Mouse (Mus musculus) embryonic facial prominence, embryonic 14.5 days (tissue): ENCODE results near the gene Naglu. TPM values are rescaled to one million over a fixed set of nuclear protein-coding genes. Genes with fewer than 3 reads are reported as not detected.
A peak's percentile ranks its signal among the peaks of the same experiment; 100 is the strongest.

Experiments
- ATAC-seq: fragments of 200-750 bp; cut with Nextera tagmentation; 2 replicates; pipeline ENCODE4 v1.8.0; 2017; ENCODE audit warnings: low read depth, moderate number of reproducible peaks, moderate TSS enrichment
- DNase-seq: peaks from one replicate; pipeline ENCODE4 v3.0.0-alpha.2; 2015; ENCODE audit warnings: low spot score
- H3K27ac ChIP-seq: fragments of 300-500 bp; sonication (generic); replicated peaks from 2 replicates; pipeline ENCODE4 v1.5.1; 2014; ENCODE audit warnings: low read depth, mild to moderate bottlenecking, low read length, moderate library complexity
- H3K27me3 ChIP-seq: fragments of 300-500 bp; sonication (generic); replicated peaks from 2 replicates; pipeline ENCODE4 v1.6.1; 2014; ENCODE audit warnings: low read length; ENCODE audit not compliant: control insufficient read depth, insufficient read depth
- H3K36me3 ChIP-seq: fragments of 300-500 bp; sonication (generic); 2 replicates; pipeline ENCODE4 v1.6.1; 2014; ENCODE audit warnings: low read length, mixed read lengths; ENCODE audit not compliant: control insufficient read depth, insufficient read depth
- H3K4me1 ChIP-seq: fragments of 300-500 bp; sonication (generic); 2 replicates; pipeline ENCODE4 v1.6.1; 2014; ENCODE audit warnings: antibody characterized with exemption, low read length; ENCODE audit not compliant: control insufficient read depth, insufficient read depth
- H3K4me2 ChIP-seq: fragments of 300-500 bp; sonication (generic); 2 replicates; pipeline ENCODE4 v1.6.1; 2014; ENCODE audit warnings: low read depth, mild to moderate bottlenecking, low read length, moderate library complexity, mixed read lengths
- H3K4me3 ChIP-seq: fragments of 300-500 bp; sonication (generic); 2 replicates; pipeline ENCODE4 v1.5.1; 2014; ENCODE audit warnings: low read depth, mild to moderate bottlenecking, low read length
- H3K9ac ChIP-seq: fragments of 300-500 bp; sonication (generic); 2 replicates; pipeline ENCODE4 v1.6.1; 2014; ENCODE audit warnings: low read depth, mild to moderate bottlenecking, low read length, moderate library complexity, mixed read lengths
- H3K9me3 ChIP-seq: fragments of 300-500 bp; sonication (generic); 2 replicates; pipeline ENCODE4 v1.6.1; 2016; ENCODE audit warnings: low read length; ENCODE audit not compliant: control insufficient read depth
- WGBS: fragments of 180-500 bp; shearing (Covaris S2); extraction: QIAGEN DNeasy Blood & Tissue Kit; methylation state at CpG from one replicate; pipeline ENCODE4 v1.1.7; 2014; 5-methylcytosine and 5-hydroxymethylcytosine counted together
- polyA plus RNA-seq: library from polyadenylated mRNA; unstranded; fragments of >200 nt; fragmentation: Nextera tagmentation; extraction: Ambion mirVana; gene quantifications from 2 replicates; pipeline ENCODE4 v1.2.1, GENCODE M21; 2014

The Naglu gene
- 13.9 and 14.4 TPM in 2 replicates for polyA plus RNA-seq

DNA sequence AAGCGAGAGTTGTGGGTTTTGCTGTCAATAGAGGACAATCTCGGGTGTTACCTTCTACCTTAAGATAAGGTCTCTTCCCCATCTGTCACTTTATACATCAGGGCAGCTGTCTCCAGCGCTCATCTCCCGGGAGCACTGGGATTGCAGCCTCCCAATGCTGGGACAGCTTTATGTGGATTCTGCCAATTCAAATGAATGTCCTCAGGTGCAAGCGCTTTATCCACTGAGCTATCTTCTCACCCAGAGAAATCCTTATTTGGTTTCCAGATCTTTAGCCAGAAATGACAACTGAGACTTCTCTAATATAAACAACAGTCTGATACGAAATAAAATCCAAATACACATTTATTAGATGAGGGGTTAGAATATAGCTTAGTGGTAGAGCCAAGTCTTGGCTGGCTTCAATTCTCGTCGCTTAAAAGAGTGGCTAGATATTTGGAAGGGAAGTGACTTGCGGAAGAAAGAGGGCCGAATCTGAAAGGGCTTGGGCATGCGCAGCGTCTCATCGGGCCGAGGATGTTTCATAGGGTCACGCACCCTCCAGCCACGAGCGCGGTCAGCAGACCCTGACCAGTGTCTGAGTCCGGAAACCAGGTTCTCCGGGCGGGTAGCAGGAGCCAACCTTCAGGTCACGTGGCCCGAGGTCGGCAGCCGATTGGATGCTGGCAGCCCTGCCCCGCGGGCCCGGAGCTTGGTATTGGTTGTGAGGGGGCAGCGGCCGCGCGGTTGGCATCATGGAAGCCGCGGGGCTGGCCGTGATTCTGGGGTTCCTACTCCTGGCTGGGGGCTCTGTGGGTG is at the start of gene Naglu:
Naglu (plus strand) TSS at position 622 of the 798 bp plus-strand sequence.
- Histone ChIP-seq H3K9ac (peak within 1 kb of the TSS; percentile 79), H3K27ac (no peak within 1 kb of the TSS), H3K27me3 (peaks cover 8% of the 10 kb centered on the region; the same call in 1 of the 2 replicates), H3K4me1 (peaks cover 11% of the 10 kb centered on the region), H3K4me2 (peak within 1 kb of the TSS; percentile 99), H3K9me3 (no peaks in the 10 kb centered on the region), H3K36me3 (no peaks in the 10 kb centered on the region), H3K4me3 (peak within 1 kb of the TSS; percentile 83)
- DNase-seq (peak; percentile 95), ATAC-seq (peak; percentile 87)
- WGBS = 4% methylated on average over 35 of the region's 35 CpGs

GRCm38 (mm10) chr11:101023371-101023770 is 46.4 kb upstream of the Naglu start:
- no peak overlapping the region for H3K27ac ChIP-seq
- no peak overlapping the region for H3K9ac ChIP-seq
- H3K9me3 ChIP-seq = no peaks in the 10 kb centered on the region
- WGBS = 84% methylated on average over 12 of the region's 12 CpGs
- no peak for ATAC-seq
- DNase-seq = no peak
- no peaks in the 10 kb centered on the region for H3K27me3 ChIP-seq
- no peak overlapping the region for H3K4me3 ChIP-seq
- H3K36me3 ChIP-seq = peaks cover 61% of the 10 kb centered on the region
- no peak overlapping the region for H3K4me2 ChIP-seq
- H3K4me1 ChIP-seq = no peaks in the 10 kb centered on the region

GRCm38 (mm10) chr11:101024001-101024400 is 45.8 kb upstream of the Naglu start:
- H3K27ac ChIP-seq = no peak overlapping the region
- no peak overlapping the region for H3K4me2 ChIP-seq
- WGBS = 90% methylated on average over 4 of the region's 4 CpGs
- H3K4me3 ChIP-seq = no peak overlapping the region
- no peaks in the 10 kb centered on the region for H3K9me3 ChIP-seq
- peaks cover 60% of the 10 kb centered on the region for H3K36me3 ChIP-seq
- H3K4me1 ChIP-seq = no peaks in the 10 kb centered on the region
- no peak for ATAC-seq
- H3K27me3 ChIP-seq = no peaks in the 10 kb centered on the region
- DNase-seq = no peak
- no peak overlapping the region for H3K9ac ChIP-seq

DNA sequence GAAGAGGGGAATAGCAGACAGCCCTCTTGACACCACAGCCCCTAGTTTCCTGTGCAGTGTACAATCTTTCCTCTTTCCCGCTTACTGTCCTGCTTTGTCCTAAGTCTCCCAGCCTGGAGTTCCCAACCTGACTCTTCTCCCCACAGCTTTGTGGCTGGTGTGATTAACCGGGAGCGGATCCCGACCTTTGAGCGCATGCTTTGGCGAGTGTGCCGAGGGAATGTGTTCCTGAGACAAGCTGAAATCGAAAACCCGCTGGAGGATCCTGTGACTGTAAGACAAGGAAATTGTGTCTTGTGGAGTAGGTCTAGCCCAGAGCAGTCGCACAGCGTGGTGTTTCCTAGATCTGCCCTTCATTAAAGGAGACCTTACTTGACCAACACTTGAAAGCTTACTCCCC is 42.7 kb upstream of the Naglu start:
- ATAC-seq = no peak
- 85% methylated on average over 11 of the region's 11 CpGs for WGBS
- H3K36me3 ChIP-seq = peaks cover 58% of the 10 kb centered on the region

GRCm38 (mm10) chr11:101029320-101029719 is 40.5 kb upstream of the Naglu start:
- no peak overlapping the region for H3K9ac ChIP-seq
- no peak overlapping the region for H3K27ac ChIP-seq
- ATAC-seq (no peak), DNase-seq (no peak)
- no peak overlapping the region for H3K4me2 ChIP-seq
- H3K4me1 ChIP-seq = no peaks in the 10 kb centered on the region
- no peaks in the 10 kb centered on the region for H3K9me3 ChIP-seq
- H3K4me3 ChIP-seq = no peak overlapping the region
- H3K27me3 ChIP-seq = no peaks in the 10 kb centered on the region
- 87% methylated on average over 8 of the region's 8 CpGs for whole genome bisulfite sequencing
- H3K36me3 ChIP-seq = peaks cover 65% of the 10 kb centered on the region

More for the DNA sequence above, 42.7 kb upstream of the Naglu start:
- no peaks in the 10 kb centered on the region for H3K4me1 ChIP-seq
- DNase-seq = no peak
- no peak overlapping the region for H3K4me2 ChIP-seq
- no peak overlapping the region for H3K4me3 ChIP-seq
- no peaks in the 10 kb centered on the region for H3K27me3 ChIP-seq
- no peak overlapping the region for H3K27ac ChIP-seq
- H3K9ac ChIP-seq = no peak overlapping the region
- no peaks in the 10 kb centered on the region for H3K9me3 ChIP-seq

GRCm38 (mm10) chr11:101030136-101030807 is 39.5 kb upstream of the Naglu start:
- Histone ChIP-seq H3K36me3 (peaks cover 71% of the 10 kb centered on the region), H3K4me3 (no peak overlapping the region), H3K9me3 (no peaks in the 10 kb centered on the region), H3K4me1 (no peaks in the 10 kb centered on the region), H3K9ac (no peak overlapping the region), H3K27ac (no peak overlapping the region; the same call in 1 of the 2 replicates), H3K4me2 (no peak overlapping the region), H3K27me3 (no peaks in the 10 kb centered on the region)
- ATAC-seq (no peak), DNase-seq (peak; percentile 7)
- WGBS = 79% methylated on average over 10 of the region's 10 CpGs

- Histone ChIP-seq H3K27me3 (no peaks in the 10 kb centered on the region), H3K9me3 (no peaks in the 10 kb centered on the region), H3K4me1 (no peaks in the 10 kb centered on the region), H3K36me3 (peaks cover 75% of the 10 kb centered on the region), H3K4me3 (no peak overlapping the region), H3K4me2 (no peak overlapping the region), H3K27ac (no peak overlapping the region), H3K9ac (no peak overlapping the region)
- ATAC-seq (no peak), DNase-seq (no peak)
- 93% methylated on average over 4 of the region's 4 CpGs for whole genome bisulfite sequencing
Observed at GRCm38 (mm10) chr11:101030808-101031156, 39.0 kb upstream of the Naglu start.

- no peak for ATAC-seq
- H3K9me3 ChIP-seq = no peaks in the 10 kb centered on the region
- H3K4me1 ChIP-seq = no peaks in the 10 kb centered on the region
- 64% methylated on average over 1 of the region's 1 CpGs for WGBS
- H3K27ac ChIP-seq = no peak overlapping the region
- no peak overlapping the region for H3K9ac ChIP-seq
- no peak for DNase-seq
- no peaks in the 10 kb centered on the region for H3K27me3 ChIP-seq
- H3K4me3 ChIP-seq = no peak overlapping the region
- no peak overlapping the region for H3K4me2 ChIP-seq
- peaks cover 78% of the 10 kb centered on the region for H3K36me3 ChIP-seq
Observed at GRCm38 (mm10) chr11:101031470-101031869, 38.3 kb upstream of the Naglu start.
